Mouse (Mus musculus): ENCODE results near the gene Gm11232.
A peak's percentile ranks its signal among the peaks of the same experiment; 100 is the strongest.

Gene Gm11232

DNA sequence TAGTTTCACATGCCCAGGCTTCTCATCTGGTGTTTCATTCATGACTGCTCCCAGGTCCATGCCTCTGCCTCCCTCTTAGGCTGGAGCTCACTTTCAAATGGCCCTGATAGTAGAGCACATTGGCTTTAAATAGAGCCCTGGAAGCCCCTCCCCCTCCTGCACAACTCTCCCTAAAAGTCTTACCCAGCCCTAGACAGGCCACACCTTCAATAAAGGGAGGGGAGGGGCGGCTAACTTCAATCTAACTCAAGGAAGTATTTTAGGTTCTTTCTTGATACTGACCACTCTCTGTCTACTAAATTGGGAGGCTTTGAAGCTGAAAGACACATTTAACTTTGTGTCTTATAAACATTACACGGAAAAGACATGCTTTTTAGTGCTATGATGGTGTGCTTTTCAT lies at the start of gene Gm11232:
Gene Gm11232 (minus strand): TSS at position 101 of the 400 bp plus-strand sequence.
- DNase-seq (ENCODE audit: low spot score), result no peak

DNA sequence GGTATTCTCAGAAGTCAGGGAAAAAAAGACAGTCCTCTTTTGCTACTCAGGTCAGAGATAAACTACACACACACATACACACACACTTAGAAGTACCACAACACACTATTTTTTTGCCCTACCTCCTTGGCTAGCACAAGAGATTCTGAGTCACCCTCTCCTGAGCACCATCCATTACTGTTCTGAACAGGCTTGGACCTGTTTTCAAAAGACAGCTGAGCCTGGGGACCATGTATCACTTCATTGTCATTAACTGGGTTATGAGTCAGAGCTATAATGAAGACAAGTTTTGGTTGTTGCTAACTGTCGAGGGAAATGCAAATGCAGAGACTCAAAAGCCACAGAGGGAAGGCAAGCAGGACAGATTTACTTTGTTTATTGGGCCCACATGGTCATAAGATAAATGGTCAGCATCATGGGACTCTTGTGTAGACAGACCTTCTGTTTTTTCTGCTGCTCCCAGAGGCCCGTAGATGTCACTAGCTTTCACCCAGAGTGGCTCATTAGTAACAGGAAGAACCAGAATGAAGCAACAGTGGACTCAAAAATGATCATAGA lies 48.3 kb upstream of the Gm11232 start:
- no peak for DNase-seq (ENCODE audit: low spot score)

DNA sequence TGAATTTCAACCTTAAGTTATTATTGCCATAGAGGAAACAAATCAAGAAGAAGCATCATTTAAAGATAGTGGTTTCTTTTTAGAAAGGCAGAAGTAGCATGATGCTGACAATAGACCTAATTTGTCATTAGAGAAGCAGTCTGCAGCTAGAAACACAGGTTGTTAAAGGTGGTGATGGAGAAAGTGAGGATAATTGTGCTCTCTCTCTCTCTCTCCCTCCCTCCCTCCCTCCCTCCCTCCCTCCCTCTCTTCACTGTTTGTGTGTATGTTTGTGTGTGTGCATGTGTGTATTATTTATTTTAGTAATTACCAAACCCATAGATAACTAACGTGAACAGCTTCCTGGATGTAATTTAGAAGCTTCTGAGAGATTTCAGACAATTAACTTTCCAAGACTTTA lies 7.8 kb upstream of the Gm11232 start:
- DNase-seq (ENCODE audit: low spot score), result no peak

DNA sequence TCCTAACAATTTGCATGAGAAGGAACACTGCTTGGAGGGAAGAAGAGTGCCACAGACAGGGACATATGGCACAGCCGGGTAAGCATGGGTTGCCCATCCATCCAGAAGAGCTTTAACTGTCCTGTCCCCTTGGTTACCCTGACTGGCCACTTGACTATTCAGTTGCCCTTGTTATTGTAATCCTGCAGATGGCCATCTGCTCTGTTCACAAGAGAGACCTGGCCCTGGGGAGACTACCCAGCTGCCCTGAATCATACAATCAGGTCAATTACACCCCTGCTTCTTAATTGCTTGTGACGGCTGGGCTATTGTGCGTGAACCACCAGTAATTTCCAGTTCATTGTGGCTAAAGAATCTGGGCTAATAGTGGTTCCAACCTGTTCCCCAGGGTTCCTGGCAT lies 7.3 kb upstream of the Gm11232 start:
- DNase-seq (ENCODE audit: low spot score), result peak; percentile 83

DNA sequence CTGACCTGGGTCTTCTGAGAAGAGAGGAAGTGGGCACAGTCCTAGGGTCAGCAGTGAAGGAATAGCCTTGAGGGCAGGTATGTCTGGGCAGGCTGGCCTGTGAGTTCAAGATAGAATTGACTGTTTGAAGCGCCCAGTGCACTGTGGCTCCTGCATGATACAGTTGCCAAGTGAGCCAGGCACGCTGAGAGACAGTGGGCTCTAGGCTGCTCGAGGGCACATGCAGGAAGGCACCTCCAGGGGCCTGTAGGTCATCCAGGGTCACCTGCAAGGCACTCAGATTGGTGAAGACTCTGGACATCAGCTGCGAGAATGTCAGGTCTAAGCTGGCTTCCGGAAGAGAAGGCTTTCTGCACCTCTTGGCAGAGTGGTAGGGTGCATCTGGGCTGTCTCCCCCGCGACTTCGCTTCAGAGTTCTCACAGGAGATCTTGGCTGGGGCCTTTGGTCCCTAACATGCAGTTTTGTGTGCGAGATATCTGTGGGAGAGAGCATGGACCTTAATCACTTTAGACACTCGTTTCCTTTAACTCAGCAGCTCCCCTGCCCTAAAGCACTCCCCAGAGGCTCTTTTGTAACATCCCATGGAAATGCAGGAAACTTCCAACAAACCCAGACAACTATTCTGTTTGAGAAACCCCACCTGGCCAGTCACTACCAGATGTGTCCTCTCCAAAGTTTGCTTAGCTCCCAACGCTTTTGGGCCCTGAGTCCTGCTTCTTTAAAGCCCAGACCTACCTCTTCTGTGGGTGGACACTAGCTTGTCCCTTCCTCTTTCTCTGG lies 1.1 kb downstream of the Gm11232 start:
- DNase-seq (ENCODE audit: low spot score), result no peak

DNA sequence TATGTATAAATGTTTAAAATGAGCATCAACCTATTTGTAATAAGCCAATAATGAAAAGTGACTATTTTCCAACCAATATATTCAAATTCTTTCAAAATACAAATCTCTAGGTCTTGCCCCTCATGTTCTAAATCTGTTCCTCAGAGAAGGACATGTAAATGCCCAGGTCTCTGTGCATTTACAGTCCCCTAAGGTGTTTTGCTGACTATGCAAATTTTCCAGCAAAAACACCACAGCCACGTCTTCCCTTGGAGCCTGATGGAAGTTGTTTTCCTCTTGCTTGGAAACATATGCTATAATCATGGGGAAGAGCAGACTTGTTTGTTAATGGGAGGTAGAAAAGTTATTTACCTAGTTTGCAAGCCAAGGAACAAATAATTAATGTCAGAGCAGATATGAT lies 12.0 kb downstream of the Gm11232 start:
- no peak for DNase-seq (ENCODE audit: low spot score)

DNA sequence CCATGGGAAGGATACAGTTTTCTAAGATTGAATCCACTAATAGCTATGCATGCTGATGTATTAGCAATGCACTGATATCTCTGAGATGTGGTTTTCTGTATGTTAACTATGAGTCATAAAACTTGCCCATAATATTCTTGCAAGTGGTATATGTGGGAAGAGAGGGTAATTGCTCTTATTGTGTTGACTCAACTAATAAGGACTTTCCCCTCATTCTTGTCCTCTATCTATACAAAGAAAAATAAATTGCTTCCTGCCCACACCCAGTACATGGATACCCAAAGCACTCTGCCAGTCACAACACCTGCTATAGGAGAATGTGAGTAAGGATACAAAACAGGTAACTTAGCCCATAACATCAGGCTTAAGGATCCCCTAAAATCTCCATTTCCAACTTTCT lies 21.2 kb downstream of the Gm11232 start:
- DNase-seq (ENCODE audit: low spot score), result no peak

DNA sequence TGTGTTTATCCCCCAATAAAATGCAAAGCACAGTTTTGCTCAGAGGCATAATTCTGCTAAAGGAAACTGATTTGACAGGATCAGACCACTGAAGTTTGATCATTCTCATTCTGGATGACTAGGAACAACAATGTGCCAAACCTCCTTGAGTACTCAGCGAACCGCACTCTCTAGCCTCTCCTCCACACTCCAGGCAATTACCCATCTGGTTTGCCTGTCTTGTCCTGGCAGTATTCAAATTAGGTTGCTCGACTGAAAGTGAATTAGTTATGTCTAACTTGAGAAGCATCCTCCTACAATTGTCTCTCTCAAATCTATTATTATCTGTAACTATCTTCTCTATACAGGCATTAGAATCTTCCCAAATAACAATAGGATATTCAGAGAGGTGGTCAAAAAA lies 22.5 kb downstream of the Gm11232 start:
- no peak for DNase-seq (ENCODE audit: low spot score)

DNA sequence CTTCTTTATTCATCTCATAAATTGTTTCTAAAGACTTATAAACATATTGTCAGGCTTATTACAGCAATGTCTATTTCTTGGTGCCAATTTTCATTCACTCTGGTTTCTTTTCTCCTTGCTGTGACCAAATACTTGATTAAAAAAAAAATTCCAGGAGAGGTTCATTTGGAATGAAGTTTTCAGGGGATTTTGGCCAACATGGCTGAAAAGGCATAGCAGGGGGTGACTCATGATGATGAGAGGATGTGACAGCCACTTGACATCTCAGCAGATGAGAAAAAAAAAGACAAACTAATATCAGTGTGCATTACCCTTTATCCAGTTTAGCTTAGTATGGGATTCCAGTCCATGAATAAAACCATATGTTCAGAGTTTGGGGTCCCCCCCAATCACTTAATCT lies 28.4 kb downstream of the Gm11232 start:
- no peak for DNase-seq (ENCODE audit: low spot score)

DNA sequence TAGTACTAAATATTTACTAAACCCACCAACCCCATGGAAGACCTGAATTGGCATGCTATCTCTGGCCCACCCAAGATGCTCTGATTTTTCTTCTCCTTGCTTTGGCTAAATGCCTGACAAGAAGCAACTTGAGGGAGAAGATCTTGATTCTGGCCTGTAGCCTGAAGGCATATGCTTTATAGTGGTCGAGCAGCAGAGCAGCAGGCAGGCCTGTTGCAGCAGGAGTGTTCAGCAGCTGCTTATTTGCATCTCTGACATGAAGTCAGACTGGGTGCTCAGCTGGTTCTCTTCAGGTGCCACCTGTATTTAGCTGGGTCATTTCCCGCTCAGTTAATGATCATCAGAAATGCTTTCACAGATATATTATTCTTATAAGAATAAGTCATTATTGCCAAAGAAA lies 30.2 kb downstream of the Gm11232 start:
- no peak for DNase-seq (ENCODE audit: low spot score)

DNA sequence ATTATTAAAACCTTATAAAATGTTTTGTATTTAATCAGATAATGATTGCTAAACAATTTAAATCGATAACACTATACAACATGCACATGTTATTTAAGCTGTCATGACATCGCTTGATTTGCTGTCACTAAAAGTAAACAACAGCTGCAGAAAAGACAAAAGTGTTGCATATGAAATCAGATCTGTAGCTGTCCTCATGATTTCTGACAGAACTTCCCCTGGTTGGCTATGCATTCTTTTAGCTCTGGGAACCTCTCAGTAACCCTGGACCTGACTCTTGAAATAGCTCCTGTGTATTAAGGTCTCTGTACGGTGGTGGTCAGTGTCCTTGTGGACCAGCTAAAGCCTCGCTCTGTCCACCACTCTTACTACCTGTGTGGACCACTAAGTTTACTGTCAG lies 30.7 kb downstream of the Gm11232 start:
- DNase-seq (ENCODE audit: low spot score), result no peak

DNA sequence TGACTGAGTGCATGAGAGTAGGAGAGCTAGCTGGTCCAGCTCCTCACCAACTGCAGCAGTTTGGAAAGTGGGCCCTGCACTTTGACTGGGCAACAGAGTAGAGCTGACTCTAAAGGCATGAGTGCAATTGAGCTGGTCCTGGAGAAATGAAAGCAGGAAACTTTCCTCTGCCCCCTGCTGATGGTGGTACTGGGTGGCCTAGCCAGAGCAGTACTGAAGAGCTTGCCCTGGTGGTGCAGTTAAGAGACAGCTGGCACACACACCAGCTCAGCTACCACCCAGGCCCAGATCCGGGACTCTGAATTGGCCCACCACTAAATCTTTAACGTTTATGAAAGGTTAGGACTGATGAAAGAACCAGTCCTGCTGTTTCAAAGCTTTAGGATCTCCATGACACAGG lies 31.9 kb downstream of the Gm11232 start:
- no peak for DNase-seq (ENCODE audit: low spot score)
